Mouse (Mus musculus) liver, embryonic 11.5 days (tissue): ENCODE measurements around the gene Tram1l1. TPM values are rescaled to one million over a fixed set of nuclear protein-coding genes. Genes with fewer than 3 reads are reported as not detected.
A peak's percentile ranks its signal among the peaks of the same experiment; 100 is the strongest.
"Not testable (repeated sequence)": the region's sequence is repeated elsewhere in the genome, so short reads cannot be mapped to it uniquely, and the experiment has no call there.

ENCODE experiments used
- ATAC-seq: fragments of 200-750 bp; cut with Nextera tagmentation; replicated peaks from 2 replicates; pipeline ENCODE4 v1.8.0; 2017; ENCODE audit warnings: moderate number of reproducible peaks, mild to moderate bottlenecking, moderate TSS enrichment, moderate library complexity; ENCODE audit not compliant: low FRiP score
- DNase-seq: peaks from one replicate; pipeline ENCODE4 v3.0.0-alpha.2; 2017; ENCODE audit warnings: low spot score
- H3K27ac ChIP-seq: fragments of 300-500 bp; sonication (generic); 2 replicates; pipeline ENCODE4 v1.5.1; 2014; ENCODE audit warnings: mild to moderate bottlenecking, low read depth, low read length, control low read depth
- H3K27me3 ChIP-seq: fragments of 300-500 bp; sonication (generic); replicated peaks from 2 replicates; pipeline ENCODE4 v1.6.1; 2014; ENCODE audit warnings: low read length, mixed read lengths; ENCODE audit not compliant: control insufficient read depth, insufficient read depth
- H3K36me3 ChIP-seq: fragments of 300-500 bp; sonication (generic); 2 replicates; pipeline ENCODE4 v1.6.1; 2014; ENCODE audit warnings: mild to moderate bottlenecking, low read length, moderate library complexity, mixed read lengths; ENCODE audit not compliant: control insufficient read depth, insufficient read depth
- H3K4me1 ChIP-seq: fragments of 300-500 bp; sonication (generic); replicated peaks from 2 replicates; pipeline ENCODE4 v1.6.1; 2014; ENCODE audit warnings: low read length, mixed read lengths; ENCODE audit not compliant: control insufficient read depth, insufficient read depth
- H3K4me2 ChIP-seq: fragments of 300-500 bp; sonication (generic); 2 replicates; pipeline ENCODE4 v1.6.1; 2014; ENCODE audit warnings: mild to moderate bottlenecking, control low read depth, moderate library complexity
- H3K4me3 ChIP-seq: fragments of 300-500 bp; sonication (generic); 2 replicates; pipeline ENCODE4 v1.5.1; 2014; ENCODE audit warnings: low read depth, low read length, control low read depth
- H3K9ac ChIP-seq: fragments of 300-500 bp; sonication (generic); 2 replicates; pipeline ENCODE4 v1.6.1; 2014; ENCODE audit warnings: low read depth, low read length, control low read depth
- H3K9me3 ChIP-seq: fragments of 300-500 bp; sonication (generic); 2 replicates; pipeline ENCODE4 v1.6.1; 2016; ENCODE audit warnings: low read length, inconsistent platforms, mixed read lengths; ENCODE audit not compliant: control insufficient read depth
- WGBS: fragments of 180-500 bp; shearing (Covaris S2); extraction: QIAGEN DNeasy Blood & Tissue Kit; methylation state at CpG from one replicate; pipeline ENCODE4 v1.1.7; 2014; 5-methylcytosine and 5-hydroxymethylcytosine counted together
- polyA plus RNA-seq: library from polyadenylated mRNA; unstranded; fragments of >200 nt; fragmentation: Nextera tagmentation; extraction: Ambion mirVana; gene quantifications from 2 replicates; pipeline ENCODE4 v1.2.1, GENCODE M21; 2014

Tram1l1 gene
- 2.5 and 2.8 TPM in 2 replicates for polyA plus RNA-seq

DNA sequence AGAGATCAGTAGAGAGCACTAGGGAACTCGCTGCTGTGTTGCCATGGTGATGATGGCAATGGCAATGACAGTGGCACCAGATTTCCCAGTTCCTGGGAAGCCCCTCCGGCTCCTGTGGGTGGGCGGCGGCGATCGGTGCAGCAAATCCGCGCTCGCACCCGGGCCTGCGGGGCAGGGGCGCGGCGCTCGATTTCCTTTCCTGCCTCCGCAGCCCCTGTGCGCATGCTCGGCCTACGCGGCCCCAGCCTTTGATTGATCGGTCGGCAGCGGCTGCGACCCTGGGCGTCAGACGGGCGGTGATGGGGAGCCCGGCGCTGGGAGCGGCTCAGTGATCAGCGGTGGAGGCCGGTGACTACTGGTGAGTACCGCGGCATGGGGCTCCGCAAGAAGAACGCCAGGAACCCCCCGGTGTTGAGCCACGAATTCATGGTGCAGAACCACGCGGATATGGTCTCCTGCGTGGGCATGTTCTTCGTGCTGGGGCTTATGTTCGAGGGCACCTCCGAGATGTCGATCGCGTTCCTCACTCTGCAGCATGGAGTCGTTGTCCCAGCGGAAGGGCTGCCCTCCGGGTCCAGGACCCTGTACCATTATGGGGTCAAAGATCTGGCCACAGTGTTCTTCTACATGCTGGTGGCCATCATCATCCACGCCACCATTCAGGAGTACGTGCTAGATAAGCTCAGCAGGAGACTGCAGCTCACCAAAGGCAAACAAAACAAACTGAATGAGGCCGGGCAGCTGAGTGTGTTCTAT is at the start of gene Tram1l1:
Gene Tram1l1 (plus strand): TSS at position 35 of the 756 bp plus-strand sequence.
- WGBS = 8% methylated on average over 53 of the region's 53 CpGs
- H3K36me3 ChIP-seq = no peaks in the 10 kb centered on the region
- DNase-seq (peak; percentile 68), ATAC-seq (peak; percentile 74)
- no peaks in the 10 kb centered on the region for H3K4me1 ChIP-seq
- H3K27me3 ChIP-seq = no peaks in the 10 kb centered on the region
- no peaks in the 10 kb centered on the region for H3K9me3 ChIP-seq
- peak within 1 kb of the TSS; percentile 55 for H3K4me3 ChIP-seq
- no peak within 1 kb of the TSS for H3K27ac ChIP-seq
- no peak within 1 kb of the TSS for H3K9ac ChIP-seq
- H3K4me2 ChIP-seq = peak within 1 kb of the TSS; percentile 68

DNA sequence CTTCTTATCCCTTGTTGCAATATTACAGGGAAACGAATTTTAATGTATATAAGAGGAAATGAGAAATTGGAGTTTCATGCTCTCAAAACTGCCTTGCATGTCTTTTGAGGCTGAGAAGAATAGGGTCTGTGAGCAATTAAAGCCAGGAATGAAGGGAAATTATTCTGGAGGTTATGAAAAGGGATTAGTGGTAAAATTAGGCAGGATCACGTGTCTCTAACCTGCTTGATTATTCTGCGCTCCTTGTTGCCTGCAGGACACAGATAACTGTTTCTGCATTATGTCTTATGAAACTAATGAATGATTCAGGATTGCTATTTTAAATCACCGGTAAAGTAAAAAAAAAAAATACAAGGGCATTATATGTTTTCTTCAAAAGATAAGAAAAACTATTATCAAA is 49.4 kb upstream of the Tram1l1 start:
- Histone ChIP-seq H3K9me3 (no peaks in the 10 kb centered on the region), H3K9ac (no peak overlapping the region), H3K27ac (no peak overlapping the region), H3K4me2 (no peak overlapping the region), H3K27me3 (no peaks in the 10 kb centered on the region), H3K36me3 (no peaks in the 10 kb centered on the region), H3K4me3 (no peak overlapping the region), H3K4me1 (no peaks in the 10 kb centered on the region)
- no peak for ATAC-seq
- DNase-seq = no peak
- 78% methylated on average over 4 of the region's 4 CpGs for WGBS

DNA sequence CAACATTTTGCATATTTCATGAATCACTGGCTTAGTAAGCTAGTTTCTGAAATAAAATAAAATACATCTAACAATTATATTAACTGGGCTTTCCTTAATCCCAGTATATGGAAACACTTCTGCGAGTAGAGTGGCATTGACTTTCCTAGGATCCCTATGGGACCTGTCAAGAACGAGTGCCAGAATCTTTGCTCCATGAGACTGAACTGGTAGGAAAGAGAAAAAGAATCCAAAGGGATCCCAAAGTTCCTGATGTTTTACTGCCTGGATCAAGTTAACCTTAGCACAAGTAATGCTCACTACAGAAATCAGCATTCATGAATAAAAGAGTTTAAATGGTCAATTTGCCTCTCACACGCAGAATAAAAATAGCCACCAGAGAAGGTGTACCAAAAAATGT is 49.0 kb upstream of the Tram1l1 start:
- no peaks in the 10 kb centered on the region for H3K4me1 ChIP-seq
- H3K4me2 ChIP-seq = no peak overlapping the region
- H3K27me3 ChIP-seq = no peaks in the 10 kb centered on the region
- ATAC-seq (no peak), DNase-seq (no peak)
- H3K9ac ChIP-seq = no peak overlapping the region
- H3K36me3 ChIP-seq = no peaks in the 10 kb centered on the region
- no peak overlapping the region for H3K27ac ChIP-seq
- no peaks in the 10 kb centered on the region for H3K9me3 ChIP-seq
- H3K4me3 ChIP-seq = no peak overlapping the region
- 77% methylated on average over 3 of the region's 3 CpGs for WGBS

DNA sequence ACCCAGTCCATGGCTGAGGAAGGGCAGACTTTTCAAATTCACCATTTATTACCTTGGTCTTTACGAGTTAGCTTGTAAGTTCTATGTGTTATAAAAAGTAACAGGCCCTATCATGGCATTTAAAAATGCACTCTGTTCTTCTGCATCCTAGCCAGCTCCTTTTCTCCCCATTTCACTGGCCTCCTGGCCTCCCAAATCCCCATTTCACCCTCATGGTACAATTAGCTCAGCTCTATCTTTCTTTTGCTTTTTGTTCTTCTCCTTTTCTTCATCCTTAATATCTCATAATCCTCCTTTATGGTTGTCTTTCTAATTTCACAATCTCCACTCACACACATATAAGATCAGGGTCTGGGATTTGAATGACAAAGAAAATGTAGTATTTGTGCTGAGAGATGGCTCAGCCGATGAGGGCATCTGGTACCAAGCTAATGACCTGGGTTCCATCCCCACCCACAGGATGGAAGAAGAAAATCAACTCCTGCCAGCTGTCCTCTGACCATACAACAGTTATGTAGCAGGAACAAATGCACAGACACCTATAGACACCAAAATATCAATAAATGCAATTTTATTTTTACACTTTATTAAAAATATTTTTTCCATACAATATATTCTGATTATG is 48.1 kb upstream of the Tram1l1 start:
- WGBS = 64% methylated on average over 2 of the region's 2 CpGs
- Histone ChIP-seq H3K4me1 (no peaks in the 10 kb centered on the region), H3K27ac (no peak overlapping the region), H3K4me2 (no peak overlapping the region), H3K27me3 (no peaks in the 10 kb centered on the region), H3K9me3 (no peaks in the 10 kb centered on the region), H3K9ac (no peak overlapping the region), H3K4me3 (no peak overlapping the region), H3K36me3 (no peaks in the 10 kb centered on the region)
- DNase-seq (no peak), ATAC-seq (no peak)

DNA sequence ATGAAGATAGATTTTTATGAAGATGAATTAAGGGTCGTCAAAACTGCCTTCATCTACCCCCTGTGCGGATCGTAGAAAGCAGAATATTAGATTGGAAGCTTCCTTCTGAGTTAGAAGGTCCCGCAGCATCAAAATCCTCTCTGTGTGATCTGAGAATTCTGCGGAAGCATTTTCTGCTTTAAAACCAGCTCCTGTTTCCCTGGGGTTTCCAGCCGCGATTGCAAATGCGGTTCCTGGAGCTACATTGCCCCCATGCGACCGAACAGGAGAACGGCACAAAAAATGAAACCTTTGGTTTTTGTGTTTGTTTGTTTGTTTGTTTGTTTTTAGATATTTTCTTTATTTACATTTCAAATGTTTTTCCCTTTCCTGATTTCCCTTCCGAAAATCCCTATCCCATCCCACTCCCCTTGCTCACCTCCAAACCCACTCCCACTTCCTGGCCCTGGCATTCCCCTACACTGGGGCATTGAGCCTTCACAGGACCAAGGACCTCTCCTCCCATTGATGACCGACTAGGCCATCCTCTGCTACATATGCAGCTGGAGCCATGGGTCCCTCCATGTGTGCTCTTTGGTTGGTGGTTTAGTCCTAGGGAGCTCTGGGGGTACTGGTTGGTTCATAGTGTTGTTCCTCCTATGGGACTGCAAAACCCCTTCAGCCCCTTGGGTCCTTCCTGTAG is 45.6 kb upstream of the Tram1l1 start:
- not testable (repeated sequence) for DNase-seq, H3K4me2 ChIP-seq, H3K4me1 ChIP-seq, H3K27me3 ChIP-seq, ATAC-seq, H3K4me3 ChIP-seq, H3K36me3 ChIP-seq, H3K9me3 ChIP-seq, H3K27ac ChIP-seq, H3K9ac ChIP-seq
- 14% methylated on average over 13 of the region's 13 CpGs for WGBS

DNA sequence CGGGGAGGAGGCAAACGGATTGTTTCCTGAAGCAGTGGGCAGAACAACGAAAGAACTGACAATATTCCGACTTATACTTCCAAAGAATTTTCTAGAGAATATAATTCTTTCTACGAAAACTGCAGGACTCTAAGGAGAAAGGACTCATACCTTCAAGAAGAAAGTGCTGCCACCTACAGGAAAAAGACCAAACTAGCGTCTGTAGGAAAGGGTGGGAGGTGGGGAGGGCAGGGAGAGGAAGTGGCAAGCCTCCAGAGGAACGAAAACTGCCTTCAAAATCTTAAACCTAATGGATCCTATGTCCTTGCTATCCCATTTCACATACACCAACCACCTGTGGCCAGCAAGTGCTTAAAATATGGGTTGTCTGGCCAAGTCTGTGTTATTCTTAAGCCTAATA is 31.7 kb upstream of the Tram1l1 start:
- H3K4me2 ChIP-seq, H3K27me3 ChIP-seq, DNase-seq, H3K4me3 ChIP-seq, H3K36me3 ChIP-seq, H3K9me3 ChIP-seq, H3K4me1 ChIP-seq, ATAC-seq, H3K9ac ChIP-seq, H3K27ac ChIP-seq: not testable (repeated sequence)
- 29% methylated on average over 7 of the region's 7 CpGs for WGBS

DNA sequence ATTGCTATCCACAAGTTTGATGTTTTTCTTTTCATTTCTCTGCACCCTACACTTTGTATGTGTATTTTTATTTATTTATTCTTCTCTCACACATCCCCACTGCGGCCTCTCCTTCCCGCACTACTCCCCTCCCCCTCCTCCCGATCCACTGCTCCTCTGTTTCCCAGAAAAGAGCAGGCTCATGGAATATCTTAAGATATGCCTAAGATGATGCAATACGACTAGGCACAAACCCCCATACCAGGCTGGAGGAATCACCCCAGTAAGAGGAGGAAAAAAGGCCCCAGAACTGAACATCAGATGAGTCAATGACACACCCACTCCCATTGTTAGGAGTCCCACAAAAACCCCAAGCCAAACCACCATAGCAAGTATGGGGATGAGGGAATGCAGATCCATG is 1.4 kb upstream of the Tram1l1 start:
- H3K4me2 ChIP-seq = no peak overlapping the region
- 68% methylated on average over 4 of the region's 4 CpGs for WGBS
- no peak overlapping the region for H3K4me3 ChIP-seq
- H3K4me1 ChIP-seq = no peaks in the 10 kb centered on the region
- ATAC-seq = no peak
- no peaks in the 10 kb centered on the region for H3K36me3 ChIP-seq
- DNase-seq = no peak
- no peaks in the 10 kb centered on the region for H3K9me3 ChIP-seq
- no peaks in the 10 kb centered on the region for H3K27me3 ChIP-seq
- no peak overlapping the region for H3K9ac ChIP-seq
- no peak overlapping the region for H3K27ac ChIP-seq

DNA sequence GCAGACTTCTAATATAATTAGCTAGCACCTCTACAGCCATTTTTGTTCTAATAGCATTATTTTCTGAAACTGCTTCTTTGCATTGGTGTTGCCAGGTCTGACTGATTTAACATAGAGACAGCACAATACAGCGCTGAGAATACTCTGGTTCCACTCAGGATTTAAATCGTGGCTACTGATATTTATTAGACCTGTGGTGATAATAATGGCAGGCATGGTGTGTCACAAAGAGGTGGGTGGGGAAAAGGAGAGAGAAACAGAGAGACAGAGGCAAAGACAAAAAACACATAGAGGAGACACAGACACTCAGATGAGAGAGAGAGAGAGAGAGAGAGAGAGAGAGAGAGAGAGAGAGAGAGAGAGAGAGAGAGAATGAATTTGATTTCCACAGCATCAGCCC is 257 bp upstream of the Tram1l1 start:
- ATAC-seq (no peak), DNase-seq (no peak)
- H3K4me1 ChIP-seq = no peaks in the 10 kb centered on the region
- H3K4me3 ChIP-seq = peak overlapping the region; percentile 55
- WGBS = 22% methylated on average over 2 of the region's 2 CpGs
- no peak overlapping the region for H3K27ac ChIP-seq
- H3K36me3 ChIP-seq = no peaks in the 10 kb centered on the region
- no peaks in the 10 kb centered on the region for H3K9me3 ChIP-seq
- H3K27me3 ChIP-seq = no peaks in the 10 kb centered on the region
- H3K9ac ChIP-seq = no peak overlapping the region
- H3K4me2 ChIP-seq = peak overlapping the region; percentile 68
